Mouse (Mus musculus): ENCODE data around the gene Ssbp2.
A peak's percentile ranks its signal among the peaks of the same experiment; 100 is the strongest.

Gene Ssbp2

DNA sequence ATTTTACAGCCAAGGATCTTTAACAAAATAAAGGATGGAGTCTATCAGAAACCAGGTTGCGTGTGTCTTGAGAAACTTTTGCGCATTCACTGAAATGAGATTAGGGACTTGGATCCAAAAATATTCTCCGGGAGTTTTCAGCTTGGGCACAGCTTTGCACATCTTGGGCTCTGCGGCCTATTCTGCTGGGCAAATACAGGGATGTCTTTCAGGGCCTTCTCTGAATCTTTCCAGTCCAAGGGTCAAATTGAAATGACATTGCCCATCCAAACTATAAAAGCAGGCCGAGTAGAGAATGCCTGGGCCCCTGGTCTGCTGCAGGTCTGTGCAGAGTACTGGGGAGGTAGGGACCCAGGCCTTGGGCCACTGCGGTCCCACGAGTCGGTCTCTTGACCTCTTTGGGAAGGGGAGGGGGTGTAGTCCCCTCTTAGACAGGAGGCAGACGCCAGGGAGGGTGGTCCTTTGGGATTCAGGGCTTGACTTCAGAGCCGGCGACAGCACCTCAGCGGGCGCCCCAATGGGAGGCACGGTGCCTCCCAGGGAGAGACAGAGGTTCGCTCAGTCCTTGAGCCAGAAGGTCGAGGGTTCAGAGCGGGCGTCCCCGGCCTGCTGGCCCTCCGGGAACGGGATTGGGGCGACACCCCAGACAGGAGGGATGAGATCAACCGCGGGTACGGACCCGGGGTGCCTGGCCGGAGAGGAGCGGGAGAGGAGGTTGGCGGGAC, at the start of gene Ssbp2:
Gene Ssbp2 (plus strand): TSS at position 388 of the 725 bp plus-strand sequence.
- DNase-seq, result no peak

DNA sequence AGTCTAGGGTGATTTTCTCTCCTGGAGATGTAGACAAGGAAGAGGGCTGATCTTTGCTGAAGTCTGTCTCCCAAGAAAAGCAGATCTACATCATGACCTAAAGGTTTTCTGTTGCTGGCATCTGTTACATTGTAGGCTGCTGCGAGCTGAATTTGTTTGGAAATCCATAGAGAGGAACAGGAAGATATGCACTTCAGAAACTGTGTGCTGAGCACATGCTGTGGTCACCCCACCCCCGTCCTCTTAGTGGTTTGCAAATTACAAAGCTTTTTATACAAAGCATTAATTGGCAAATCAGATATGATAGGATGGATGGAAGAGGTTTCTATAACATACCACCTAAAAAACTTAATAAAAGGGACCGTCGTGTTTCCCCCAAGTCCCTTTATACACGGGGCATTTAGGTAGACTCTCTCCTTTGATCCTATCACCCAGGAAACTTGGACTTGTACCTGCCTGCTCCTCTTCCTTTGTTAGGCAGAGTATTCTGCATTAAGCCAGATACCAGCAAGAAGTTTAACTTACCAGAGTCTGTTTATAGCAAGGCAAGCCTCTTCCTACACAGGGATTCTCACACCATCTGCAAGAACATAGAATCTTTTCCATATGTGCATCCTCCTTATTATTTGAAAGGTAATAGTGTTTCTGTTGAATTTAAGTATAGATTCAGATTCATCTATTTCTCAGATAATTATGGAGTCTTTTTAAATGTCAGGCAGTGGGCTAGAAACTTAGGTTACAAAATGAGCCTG, 46.2 kb upstream of the Ssbp2 start:
- no peak for DNase-seq

DNA sequence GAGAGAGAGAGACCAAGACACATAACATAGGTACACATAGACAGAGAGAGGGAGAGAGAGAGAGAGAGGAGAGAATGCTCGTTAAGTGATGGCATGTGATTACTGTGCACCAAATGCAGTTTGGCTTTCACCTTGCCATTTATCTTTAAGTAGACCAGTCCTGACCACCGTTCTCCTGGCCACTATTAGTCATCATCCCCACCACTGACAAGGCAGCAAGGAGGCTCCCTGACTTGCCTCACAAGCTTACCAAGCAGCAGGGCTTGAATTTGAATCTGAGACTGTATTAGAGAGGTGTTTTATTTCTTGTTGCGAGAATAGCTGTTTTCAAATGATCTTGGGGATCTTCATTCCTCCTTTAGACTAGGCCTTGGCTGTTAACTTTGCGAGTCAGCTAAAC, 44.2 kb upstream of the Ssbp2 start:
- DNase-seq, result no peak

DNA sequence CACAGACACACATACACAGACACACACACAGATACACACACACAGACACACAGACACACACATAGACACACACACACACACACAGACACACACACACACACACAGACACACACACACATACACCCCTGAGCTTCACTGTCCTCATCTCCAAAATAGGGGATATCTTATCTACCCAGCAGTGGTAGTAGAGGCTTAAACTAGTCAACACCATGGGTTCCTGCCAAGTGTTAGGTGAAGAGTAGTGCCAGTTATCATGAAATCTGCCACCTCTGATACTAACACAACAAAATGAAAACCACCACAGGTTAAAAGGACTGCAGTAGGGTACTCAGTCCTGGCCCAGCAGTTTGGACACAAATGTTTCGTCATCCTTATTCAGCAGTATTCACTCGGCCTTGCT, 43.4 kb upstream of the Ssbp2 start:
- DNase-seq, result no peak

- peak; percentile 39 for DNase-seq
Observed at GRCm38 (mm10) chr13:91421387-91421949, 38.6 kb upstream of the Ssbp2 start.

GRCm38 (mm10) chr13:91430867-91431266, 29.2 kb upstream of the Ssbp2 start:
- no peak for DNase-seq

- DNase-seq, result peak; percentile 28
Observed at GRCm38 (mm10) chr13:91431392-91432355, 28.4 kb upstream of the Ssbp2 start.

DNA sequence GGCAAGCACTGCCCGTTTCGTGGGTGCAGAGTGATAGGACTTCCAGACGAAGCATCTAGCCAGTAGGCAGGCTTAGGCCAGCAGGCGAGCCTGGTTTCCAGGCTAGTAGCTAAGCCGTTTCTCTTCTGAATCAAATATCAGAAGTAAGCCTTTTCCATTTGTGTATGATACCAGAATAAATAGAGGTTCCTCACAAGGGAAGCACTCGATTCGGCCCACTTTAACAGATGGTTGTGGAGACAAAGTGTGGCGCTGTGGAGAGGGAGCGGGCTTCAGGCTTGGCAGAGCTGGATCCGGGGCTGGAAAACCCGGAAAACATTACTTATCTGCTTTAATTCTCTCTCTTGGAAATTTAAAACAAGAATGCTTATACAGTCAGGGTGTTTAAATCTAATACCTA, 27.1 kb upstream of the Ssbp2 start:
- DNase-seq, result peak; percentile 64

DNA sequence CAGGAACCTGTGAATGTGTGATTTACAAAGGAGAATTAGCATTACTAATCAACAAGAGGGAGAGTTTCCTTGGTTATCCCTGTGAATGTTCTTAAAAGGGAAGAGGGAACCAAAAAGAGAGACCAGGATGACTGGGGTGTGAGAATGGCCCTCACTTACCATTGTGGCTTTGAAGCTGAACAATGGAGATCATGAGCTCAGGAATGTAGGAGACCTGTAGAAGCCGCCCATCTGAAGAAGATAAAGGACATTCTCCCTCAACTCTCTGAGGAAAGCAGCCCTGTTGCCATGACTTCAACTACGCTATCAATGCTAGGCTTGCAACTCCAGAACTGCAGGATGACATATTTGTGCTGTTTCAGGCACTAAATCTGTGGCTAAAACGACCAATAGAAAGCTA, 22.2 kb upstream of the Ssbp2 start:
- DNase-seq, result no peak

DNA sequence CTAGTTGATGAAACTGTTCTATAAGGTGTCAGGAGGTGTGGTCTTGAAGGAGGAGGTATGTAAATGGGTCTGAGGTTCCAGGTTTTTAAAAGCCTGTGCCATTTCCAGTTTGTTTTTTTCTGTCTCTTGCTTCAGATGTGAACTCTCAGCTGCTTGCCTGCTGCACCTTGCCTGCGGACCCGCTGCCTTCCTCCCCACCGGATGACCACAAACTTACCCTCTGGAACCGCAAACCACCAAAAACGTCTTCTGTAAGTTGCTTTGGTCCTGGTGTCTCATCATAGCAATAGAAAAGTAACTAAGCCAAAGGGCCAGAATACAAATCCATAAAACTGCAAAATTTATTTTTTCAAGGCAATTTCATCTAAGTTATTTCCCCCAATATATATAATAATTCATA, 18.6 kb upstream of the Ssbp2 start:
- DNase-seq, result no peak

DNA sequence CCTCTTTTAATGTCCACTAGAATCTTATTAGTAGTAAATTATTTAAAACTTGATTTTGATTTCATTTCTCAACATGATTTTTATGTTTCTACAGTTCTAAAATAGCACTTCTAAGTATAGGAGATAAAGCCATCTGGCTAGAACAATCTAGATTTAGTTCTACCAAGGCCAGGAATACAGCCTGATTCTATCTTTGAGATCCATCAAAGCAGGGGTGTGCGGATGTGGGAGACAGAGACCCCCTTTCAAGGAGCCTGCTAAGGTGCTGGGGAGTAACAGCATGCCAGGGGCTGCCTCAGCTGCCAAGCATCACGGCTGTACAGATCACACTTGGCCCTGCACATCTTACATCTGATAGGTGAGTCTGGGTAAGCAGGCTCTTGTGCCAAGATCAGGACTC, 13.4 kb upstream of the Ssbp2 start:
- no peak for DNase-seq

DNA sequence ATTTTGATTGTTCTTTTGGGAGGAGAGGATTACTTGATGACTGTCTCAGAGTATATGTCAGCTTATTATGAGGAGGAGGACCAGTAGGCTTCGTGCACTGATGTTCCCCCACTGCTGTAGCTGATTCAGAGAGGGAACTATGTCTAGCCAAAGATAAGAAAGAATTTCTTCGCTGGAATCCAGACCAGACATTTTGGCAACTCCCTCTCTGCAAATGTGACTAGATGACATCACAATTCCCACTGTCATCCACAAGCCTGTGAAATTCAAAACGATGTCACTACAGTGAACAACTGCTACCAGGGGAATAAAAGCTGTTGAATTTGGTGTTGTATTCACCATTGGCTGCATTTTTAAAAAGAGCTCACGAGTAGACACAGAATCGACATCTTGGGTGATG, 11.1 kb upstream of the Ssbp2 start:
- no peak for DNase-seq

DNA sequence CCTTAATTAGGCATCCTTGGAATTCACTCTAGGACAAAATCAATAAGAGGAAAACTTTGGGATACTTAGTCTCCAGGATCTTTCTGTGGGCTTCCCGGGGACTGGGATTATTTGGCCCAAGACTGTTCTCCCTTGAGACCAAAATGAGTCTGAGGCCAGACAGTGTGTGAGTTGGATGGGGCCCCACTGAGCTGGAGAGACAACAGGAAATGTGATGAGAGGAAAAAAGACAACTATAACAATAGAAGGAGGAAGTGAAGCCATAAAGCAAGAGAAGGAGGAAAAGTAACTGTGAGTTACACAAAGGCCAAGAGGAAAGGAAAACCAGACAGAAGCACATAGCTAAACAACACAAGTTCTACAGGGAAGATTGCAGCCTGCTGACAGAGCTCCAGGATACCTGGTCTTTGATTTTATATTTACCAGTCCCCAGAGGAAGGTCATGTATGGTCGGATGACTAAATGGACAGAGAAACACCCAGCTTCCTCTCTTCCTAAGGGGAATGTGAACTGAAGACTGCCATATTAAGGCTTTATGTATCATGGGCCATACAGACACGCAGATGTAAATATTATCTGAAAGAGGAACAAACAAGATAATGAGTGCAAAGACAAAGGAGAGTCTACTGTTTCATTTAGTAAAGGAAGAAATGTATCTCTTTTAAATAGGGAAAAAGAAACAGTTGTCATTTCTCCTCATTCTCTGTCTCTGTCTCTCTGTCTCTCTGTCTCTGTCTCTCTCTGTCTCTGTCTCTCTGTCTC, 8.5 kb upstream of the Ssbp2 start:
- DNase-seq, result no peak

GRCm38 (mm10) chr13:91452269-91452668, 7.8 kb upstream of the Ssbp2 start:
- no peak for DNase-seq

- no peak for DNase-seq
Observed at GRCm38 (mm10) chr13:91453236-91453635, 6.8 kb upstream of the Ssbp2 start.

DNA sequence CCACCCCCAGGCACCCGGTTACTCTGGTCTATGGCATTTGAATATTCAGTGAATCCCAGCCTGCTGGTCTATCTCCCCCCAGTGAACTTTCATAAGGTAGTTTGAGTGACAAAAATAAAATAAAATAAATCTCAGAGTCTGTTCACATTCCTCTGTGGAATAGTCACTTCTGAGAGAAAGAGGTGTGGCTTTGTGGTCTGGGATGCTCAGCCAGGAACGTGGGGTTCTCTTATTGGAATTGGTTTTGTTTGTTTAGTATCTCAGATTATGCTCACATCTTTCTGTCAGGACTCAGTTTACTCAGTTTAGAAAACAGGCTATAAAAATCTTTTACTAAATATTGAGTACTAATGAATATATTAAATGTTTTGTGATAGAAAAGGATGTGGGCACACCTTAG, 4.0 kb upstream of the Ssbp2 start:
- no peak for DNase-seq

- no peak for DNase-seq
Observed at GRCm38 (mm10) chr13:91456735-91457134, 3.3 kb upstream of the Ssbp2 start.

GRCm38 (mm10) chr13:91457974-91458373, 2.1 kb upstream of the Ssbp2 start:
- no peak for DNase-seq

GRCm38 (mm10) chr13:91459489-91459888, 594 bp upstream of the Ssbp2 start:
- DNase-seq, result no peak

- DNase-seq, result peak; percentile 99
Observed at GRCm38 (mm10) chr13:91460621-91461284, 670 bp downstream of the Ssbp2 start.

DNA sequence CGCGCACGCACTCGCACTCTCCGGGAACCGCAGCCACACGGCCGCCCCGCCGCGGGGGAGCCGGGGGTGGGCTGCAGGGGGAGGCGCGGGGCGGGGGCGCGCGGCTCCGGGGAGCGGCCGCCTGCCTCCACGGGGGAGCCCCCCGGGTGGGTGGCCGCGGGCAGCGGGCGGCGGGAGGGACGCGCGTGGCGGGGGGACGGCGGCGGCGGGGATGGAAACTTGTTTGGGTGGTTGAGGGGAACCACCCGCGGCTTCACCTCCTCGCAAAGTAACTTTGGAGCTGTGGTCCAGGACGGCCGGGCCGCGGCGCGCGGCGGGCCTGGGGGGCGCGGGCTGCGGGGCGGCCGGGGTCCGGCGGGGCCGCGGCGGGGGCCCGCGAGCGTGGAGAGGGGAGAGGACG, 1.2 kb downstream of the Ssbp2 start:
- DNase-seq, result no peak
